26 mouse cellular contexts compared by ENCODE assay signal in the genomic region with DNA sequence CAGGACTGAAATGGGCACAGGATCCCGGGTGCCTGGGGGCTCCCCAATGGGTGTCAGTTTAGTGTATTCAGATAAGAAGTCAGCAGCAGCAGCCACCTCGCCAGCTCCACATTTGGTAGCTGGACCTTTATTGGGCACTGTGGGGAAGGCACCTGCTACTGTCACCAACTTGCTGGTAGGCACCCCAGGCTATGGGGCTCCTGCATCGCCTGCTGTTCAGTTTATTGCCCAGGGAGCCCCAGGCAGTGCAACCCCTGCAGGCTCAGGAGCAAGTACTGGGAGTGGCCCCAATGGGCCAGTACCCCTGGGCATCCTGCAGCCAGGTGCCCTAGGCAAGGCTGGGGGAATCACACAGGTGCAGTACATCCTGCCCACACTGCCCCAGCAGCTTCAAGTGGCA. TPM values are rescaled to one million over a fixed set of nuclear protein-coding genes. Genes with fewer than 3 reads are reported as not detected.
DNase-seq lines count a peak whose midpoint lies in the region; ATAC-seq lines count a peak whose summit lies in the region.
"Had no signal": no experiment of that assay in that cellular context is flagged by ENCODE, and none has a peak within 500 bp of the region (broad histone marks: within the 10 kb centered on the region; RNA-seq: fewer than 3 reads in every experiment).

No protein-coding gene starts in this region.

- H3K4me2 ChIP-seq in hindbrain, embryonic 16.5 days (ENCODE audit: low read length), result no peak overlapping the region
- H3K4me2 ChIP-seq in neural tube, embryonic 12.5 days (replicated peaks), result no peak overlapping the region
- H3K4me2 ChIP-seq: embryonic facial prominence, embryonic 12.5 days; forebrain, embryonic 12.5 days; forebrain, embryonic 15.5 days; heart, embryonic 12.5 days; heart, embryonic 15.5 days; hindbrain, embryonic 12.5 days had no signal

- peaks cover 34% of the 10 kb centered on the region for H3K4me1 ChIP-seq in hindbrain, embryonic 10.5 days (replicated peaks)
- H3K4me1 ChIP-seq in hindbrain, embryonic 16.5 days (ENCODE audit: control insufficient read depth, insufficient read depth, low read depth, low read length), result peaks cover 14% of the 10 kb centered on the region
- H3K4me1 ChIP-seq in neural tube, embryonic 12.5 days, result peaks cover 12% of the 10 kb centered on the region
- H3K4me1 ChIP-seq in embryonic facial prominence, embryonic 10.5 days, result peaks cover 15% of the 10 kb centered on the region

- H3K4me3 ChIP-seq in hindbrain, embryonic 10.5 days, result peak overlapping the region; percentile 14; the same call in 1 of the 2 replicates
- H3K4me3 ChIP-seq in hindbrain, embryonic 16.5 days (ENCODE audit: low read length), result no peak overlapping the region
- H3K4me3 ChIP-seq in neural tube, embryonic 12.5 days, result no peak overlapping the region
- peak overlapping the region; percentile 2; the same call in 1 of the 2 replicates for H3K4me3 ChIP-seq in embryonic facial prominence, embryonic 10.5 days
- H3K4me3 ChIP-seq: embryonic facial prominence, embryonic 12.5 days; erythroblast, embryonic 14.5 days; forebrain, embryonic 12.5 days; forebrain, embryonic 15.5 days; heart, embryonic 12.5 days; heart, embryonic 15.5 days; hindbrain, embryonic 12.5 days had no signal

- H3K27ac ChIP-seq in hindbrain, embryonic 10.5 days, result no peak overlapping the region
- no peak overlapping the region for H3K27ac ChIP-seq in hindbrain, embryonic 16.5 days (ENCODE audit: low read depth, low read length)
- no peak overlapping the region for H3K27ac ChIP-seq in neural tube, embryonic 12.5 days
- H3K27ac ChIP-seq in embryonic facial prominence, embryonic 10.5 days (replicated peaks), result no peak overlapping the region
- H3K27ac ChIP-seq: embryonic facial prominence, embryonic 12.5 days; forebrain, embryonic 12.5 days; forebrain, embryonic 15.5 days; heart, embryonic 15.5 days; hindbrain, embryonic 12.5 days had no signal

- H3K27me3 ChIP-seq in hindbrain, embryonic 10.5 days (ENCODE audit: insufficient read depth, poor library complexity, severe bottlenecking), result no peaks in the 10 kb centered on the region
- no peaks in the 10 kb centered on the region for H3K27me3 ChIP-seq in hindbrain, embryonic 16.5 days (replicated peaks; ENCODE audit: control insufficient read depth, insufficient read depth, low read length)
- no peaks in the 10 kb centered on the region for H3K27me3 ChIP-seq in neural tube, embryonic 12.5 days (replicated peaks)
- no peaks in the 10 kb centered on the region for H3K27me3 ChIP-seq in embryonic facial prominence, embryonic 10.5 days (replicated peaks; ENCODE audit: low read depth, poor library complexity, severe bottlenecking)
- H3K27me3 ChIP-seq: embryonic facial prominence, embryonic 12.5 days; forebrain, embryonic 12.5 days; forebrain, embryonic 15.5 days; heart, embryonic 12.5 days; heart, embryonic 15.5 days; hindbrain, embryonic 12.5 days; Patski had no signal

- peaks cover 9% of the 10 kb centered on the region; the same call in 1 of the 2 replicates for H3K9me3 ChIP-seq in hindbrain, embryonic 10.5 days
- H3K9me3 ChIP-seq in hindbrain, embryonic 16.5 days (ENCODE audit: control insufficient read depth, low read length), result no peaks in the 10 kb centered on the region
- H3K9me3 ChIP-seq in neural tube, embryonic 12.5 days, result 0 out of 2 replicates have a peak, but pooled peaks cover 6% of the 10 kb centered on the region
- H3K9me3 ChIP-seq in embryonic facial prominence, embryonic 10.5 days, result no peaks in the 10 kb centered on the region; the same call in 1 of the 2 replicates
- H3K9me3 ChIP-seq: embryonic facial prominence, embryonic 12.5 days; forebrain, embryonic 15.5 days; heart, embryonic 15.5 days; hindbrain, embryonic 12.5 days had no signal

- WGBS in hindbrain, embryonic 10.5 days, result 91% methylated on average over 3 of the region's 3 CpGs
- 88% methylated on average over 3 of the region's 3 CpGs for WGBS in hindbrain, embryonic 16.5 days
- 94% methylated on average over 3 of the region's 3 CpGs for WGBS in neural tube, embryonic 12.5 days
- 94% methylated on average over 3 of the region's 3 CpGs for WGBS in embryonic facial prominence, embryonic 10.5 days

- ATAC-seq in hindbrain, embryonic 16.5 days, result no peak
- ATAC-seq in neural tube, embryonic 12.5 days (ENCODE audit: low FRiP score, low read depth), result no peak
- ATAC-seq: CD4-positive, CD25-positive, alpha-beta regulatory T cell, adult 4 months; forebrain, embryonic 15.5 days; intestine, postnatal 0 days; Patski had no signal

- no peak for DNase-seq in hindbrain, embryonic 10.5 days (ENCODE audit: low spot score)
- DNase-seq in neural tube, embryonic 10.5 days (ENCODE audit: extremely low spot score, low spot score), result no peak
- DNase-seq in embryonic facial prominence, embryonic 10.5 days (ENCODE audit: low spot score), result no peak
- no peak for DNase-seq in MN1 (ENCODE audit: low spot score)
- DNase-seq: adrenal gland, postnatal 10 days; adrenal gland, postnatal 36 days; cerebellum, adult 18-20 months; cerebellum, adult 9-10 months; cerebellum, postnatal 14 days; gastrocnemius, postnatal 10 days; heart, adult 18-20 months; heart, postnatal 10 days; heart, postnatal 36 days had no signal

- H3K36me3 ChIP-seq in hindbrain, embryonic 10.5 days, result peaks cover 94% of the 10 kb centered on the region
- peaks cover 70% of the 10 kb centered on the region for H3K36me3 ChIP-seq in hindbrain, embryonic 16.5 days (ENCODE audit: control insufficient read depth, insufficient read depth, low read length)
- peaks cover 92% of the 10 kb centered on the region for H3K36me3 ChIP-seq in neural tube, embryonic 12.5 days
- H3K36me3 ChIP-seq in embryonic facial prominence, embryonic 10.5 days (replicated peaks), result peaks cover 94% of the 10 kb centered on the region

- H3K9ac ChIP-seq in hindbrain, embryonic 16.5 days (ENCODE audit: low read depth, low read length), result no peak overlapping the region
- H3K9ac ChIP-seq in neural tube, embryonic 12.5 days, result 0 out of 2 replicates have a peak overlapping the region, but pooled peaks have one; percentile 5
- H3K9ac ChIP-seq: embryonic facial prominence, embryonic 12.5 days; forebrain, embryonic 12.5 days; forebrain, embryonic 15.5 days; heart, embryonic 12.5 days; heart, embryonic 15.5 days; hindbrain, embryonic 12.5 days had no signal

RNA-seq across cellular contexts. Expression of a gene that starts 9.1 kb away (rescaled TPM):
- polyA plus RNA-seq in hindbrain, embryonic 10.5 days (2016; fragmentation: Nextera tagmentation; extraction: Ambion mirVana), result 271 and 384 TPM in 2 replicates
- polyA plus RNA-seq in hindbrain, embryonic 16.5 days (2015; fragmentation: Nextera tagmentation; extraction: Ambion mirVana), result 566 and 571 TPM in 2 replicates
- polyA plus RNA-seq in neural tube, embryonic 12.5 days (2016; fragmentation: Nextera tagmentation; extraction: Ambion mirVana), result 400 and 431 TPM in 2 replicates
- 281 and 301 TPM in 2 replicates for polyA plus RNA-seq in embryonic facial prominence, embryonic 10.5 days (2016; fragmentation: Nextera tagmentation; extraction: Ambion mirVana)

RNA-seq across cellular contexts. Expression of a gene that starts 12.5 kb away (rescaled TPM):
- polyA plus RNA-seq in hindbrain, embryonic 10.5 days (2016; fragmentation: Nextera tagmentation; extraction: Ambion mirVana), result 1.2 and 2.1 TPM in 2 replicates
- polyA plus RNA-seq in hindbrain, embryonic 16.5 days (2015; fragmentation: Nextera tagmentation; extraction: Ambion mirVana), result 4.7 and 4.8 TPM in 2 replicates
- polyA plus RNA-seq in neural tube, embryonic 12.5 days (2016; fragmentation: Nextera tagmentation; extraction: Ambion mirVana), result 1.1 and 1.5 TPM in 2 replicates
- 0.82 and 0.88 TPM in 2 replicates for polyA plus RNA-seq in embryonic facial prominence, embryonic 10.5 days (2016; fragmentation: Nextera tagmentation; extraction: Ambion mirVana)
- polyA plus RNA-seq: C2C12; CD4-positive, CD25-positive, alpha-beta regulatory T cell, adult 4 months; erythroblast, embryonic 14.5 days; heart, embryonic 12.5 days had no signal

RNA-seq across cellular contexts. Expression of a gene that starts 17.2 kb away (rescaled TPM):
- polyA plus RNA-seq in hindbrain, embryonic 10.5 days (2016; fragmentation: Nextera tagmentation; extraction: Ambion mirVana), result 2.5 and 9.1 TPM in 2 replicates
- polyA plus RNA-seq in hindbrain, embryonic 16.5 days (2015; fragmentation: Nextera tagmentation; extraction: Ambion mirVana), result 78.7 and 85.0 TPM in 2 replicates
- polyA plus RNA-seq in neural tube, embryonic 12.5 days (2016; fragmentation: Nextera tagmentation; extraction: Ambion mirVana), result 26.0 and 28.3 TPM in 2 replicates
- polyA plus RNA-seq in embryonic facial prominence, embryonic 10.5 days (2016; fragmentation: Nextera tagmentation; extraction: Ambion mirVana), result 0.85 and 1.0 TPM in 2 replicates
- polyA plus RNA-seq: CD4-positive, CD25-positive, alpha-beta regulatory T cell, adult 4 months; erythroblast, embryonic 14.5 days had no signal

RNA-seq across cellular contexts. Expression of a gene that starts 21.2 kb away (rescaled TPM):
- 23.2 and 23.5 TPM in 2 replicates for polyA plus RNA-seq in hindbrain, embryonic 10.5 days (2016; fragmentation: Nextera tagmentation; extraction: Ambion mirVana)
- 31.0 and 36.4 TPM in 2 replicates for polyA plus RNA-seq in hindbrain, embryonic 16.5 days (2015; fragmentation: Nextera tagmentation; extraction: Ambion mirVana)
- polyA plus RNA-seq in neural tube, embryonic 12.5 days (2016; fragmentation: Nextera tagmentation; extraction: Ambion mirVana), result 44.2 and 45.0 TPM in 2 replicates
- 17.1 and 21.4 TPM in 2 replicates for polyA plus RNA-seq in embryonic facial prominence, embryonic 10.5 days (2016; fragmentation: Nextera tagmentation; extraction: Ambion mirVana)

RNA-seq across cellular contexts. Expression of a gene that starts 28.2 kb away (rescaled TPM):
- polyA plus RNA-seq in hindbrain, embryonic 10.5 days (2016; fragmentation: Nextera tagmentation; extraction: Ambion mirVana), result 16.5 and 18.2 TPM in 2 replicates
- polyA plus RNA-seq in hindbrain, embryonic 16.5 days (2015; fragmentation: Nextera tagmentation; extraction: Ambion mirVana), result 23.6 and 23.7 TPM in 2 replicates
- polyA plus RNA-seq in neural tube, embryonic 12.5 days (2016; fragmentation: Nextera tagmentation; extraction: Ambion mirVana), result 19.1 and 19.6 TPM in 2 replicates
- polyA plus RNA-seq in embryonic facial prominence, embryonic 10.5 days (2016; fragmentation: Nextera tagmentation; extraction: Ambion mirVana), result 17.6 and 17.7 TPM in 2 replicates

Comparison
In these comparisons a context has a peak if more than half of its experiments do, and no peak if none do; other contexts are left out.
1. H3K4me3 ChIP-seq: peak in hindbrain, embryonic 10.5 days (single experiment) and embryonic facial prominence, embryonic 10.5 days (single experiment); none in hindbrain, embryonic 16.5 days (single experiment) and neural tube, embryonic 12.5 days (single experiment).